Mouse (Mus musculus) erythroblast, embryonic 14.5 days (primary cell): ENCODE measurements around the gene G430095P16Rik.

Source experiments
- GATA1 ChIP-seq: IDR thresholded peaks from 2 replicates; pipeline ENCODE4 v1.6.1; 2012; ENCODE audit warnings: low read length, inconsistent platforms, mixed read lengths
- TAL1 ChIP-seq: IDR thresholded peaks from 3 replicates; pipeline ENCODE4 v1.6.1; 2012; ENCODE audit warnings: low read length, inconsistent platforms, mixed read lengths

DNA sequence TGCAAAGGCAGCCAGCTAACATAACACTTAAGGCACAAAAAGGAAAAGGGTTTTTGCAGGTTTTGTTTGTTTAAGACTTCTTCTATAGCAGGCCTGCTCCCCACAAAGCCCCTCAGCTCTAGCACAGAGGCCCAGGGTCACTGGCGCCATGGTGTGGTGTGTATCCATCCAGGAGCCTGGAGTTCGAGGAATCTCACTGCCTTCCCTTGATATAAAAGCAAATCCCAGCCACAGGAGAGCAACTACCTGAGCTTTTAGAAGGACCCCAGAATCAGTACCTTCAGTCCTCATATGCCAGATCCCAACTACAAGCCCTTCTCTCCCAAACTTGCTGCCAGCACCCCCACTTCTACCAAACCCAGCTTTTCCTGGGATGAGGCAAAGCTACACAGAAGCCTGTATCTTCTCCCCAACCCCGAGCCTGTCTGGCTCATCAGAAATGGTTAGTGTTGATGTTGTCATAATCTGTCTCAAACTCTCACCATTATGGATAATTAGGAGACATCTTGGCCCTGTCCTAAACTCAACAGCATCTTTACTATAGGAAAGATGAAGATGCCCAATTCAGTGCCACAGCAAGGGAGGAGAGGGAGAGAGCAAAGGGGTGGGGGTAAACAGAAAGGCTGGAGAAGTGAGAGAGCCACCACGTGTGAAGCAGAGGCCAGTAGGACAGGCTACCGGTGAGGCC, 48.3 kb downstream of the G430095P16Rik start:
- TF ChIP-seq GATA1 (no peak), TAL1 (no peak)
